Mouse (Mus musculus) cerebellum, adult (tissue): ENCODE data around the gene D2hgdh.
"Not testable (repeated sequence)": the region's sequence is repeated elsewhere in the genome, so short reads cannot be mapped to it uniquely, and the experiment has no call there.

Experiments
- ATAC-seq: cut with Nextera tagmentation; 2 replicates; pipeline ENCODE4 v1.9.2; 2017; ENCODE audit warnings: mild to moderate bottlenecking, moderate library complexity, mixed read lengths; ENCODE audit not compliant: insufficient number of reproducible peaks, low FRiP score, low TSS enrichment

D2hgdh gene

DNA sequence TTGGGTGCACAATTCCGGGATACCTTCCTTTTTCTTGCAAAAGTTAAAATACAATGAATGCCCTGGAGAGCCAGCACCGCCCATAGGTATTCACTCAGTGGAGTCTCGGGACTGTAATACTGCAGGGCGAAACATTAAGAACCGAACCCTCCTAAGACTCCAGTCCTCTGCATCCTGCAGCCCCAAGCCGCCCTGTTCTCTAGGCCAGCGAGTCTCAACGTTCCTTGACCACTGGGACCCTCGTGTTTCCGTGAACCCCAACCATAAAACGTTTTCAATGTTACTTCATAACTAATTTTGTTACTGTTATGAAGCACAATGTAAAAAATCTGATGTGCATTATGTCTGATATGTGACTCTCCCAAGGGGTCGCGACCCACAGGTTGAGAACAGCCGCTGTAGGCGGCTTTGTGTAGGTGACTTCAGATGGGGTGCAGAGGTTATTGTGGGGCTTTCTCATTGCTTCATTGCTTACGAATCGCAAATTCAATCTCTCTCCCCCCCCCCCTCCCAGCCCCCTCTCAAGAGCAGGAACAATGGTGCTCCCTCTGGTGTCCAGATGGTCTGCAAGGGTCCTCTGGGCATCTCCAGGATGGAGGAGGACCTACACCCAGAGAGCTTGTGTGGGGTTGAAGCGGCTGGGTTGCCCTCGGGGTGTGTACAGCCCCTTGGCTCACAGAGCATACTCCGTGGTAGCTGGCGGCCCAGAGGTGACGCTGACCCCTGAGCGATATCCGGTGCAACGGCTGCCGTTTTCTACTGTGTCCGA is 1.2 kb downstream of the D2hgdh start:
- 0 out of 2 replicates have a peak, but pooled peaks have one; percentile 4 for ATAC-seq

DNA sequence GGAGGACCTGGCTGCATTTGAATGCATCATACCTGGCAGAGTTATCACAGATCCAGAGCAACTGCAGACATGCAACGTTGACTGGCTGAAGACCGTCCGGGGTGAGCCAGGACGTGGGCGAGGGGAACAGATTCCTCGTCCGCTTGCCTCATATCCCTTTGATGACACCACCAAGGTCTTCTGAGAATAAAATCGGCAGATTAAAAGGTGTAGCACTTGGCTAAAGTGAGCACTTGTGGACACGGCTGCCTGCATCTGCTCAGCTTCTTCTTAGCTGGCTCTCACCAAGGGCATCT is 1.8 kb downstream of the D2hgdh start:
- ATAC-seq, result no peak

DNA sequence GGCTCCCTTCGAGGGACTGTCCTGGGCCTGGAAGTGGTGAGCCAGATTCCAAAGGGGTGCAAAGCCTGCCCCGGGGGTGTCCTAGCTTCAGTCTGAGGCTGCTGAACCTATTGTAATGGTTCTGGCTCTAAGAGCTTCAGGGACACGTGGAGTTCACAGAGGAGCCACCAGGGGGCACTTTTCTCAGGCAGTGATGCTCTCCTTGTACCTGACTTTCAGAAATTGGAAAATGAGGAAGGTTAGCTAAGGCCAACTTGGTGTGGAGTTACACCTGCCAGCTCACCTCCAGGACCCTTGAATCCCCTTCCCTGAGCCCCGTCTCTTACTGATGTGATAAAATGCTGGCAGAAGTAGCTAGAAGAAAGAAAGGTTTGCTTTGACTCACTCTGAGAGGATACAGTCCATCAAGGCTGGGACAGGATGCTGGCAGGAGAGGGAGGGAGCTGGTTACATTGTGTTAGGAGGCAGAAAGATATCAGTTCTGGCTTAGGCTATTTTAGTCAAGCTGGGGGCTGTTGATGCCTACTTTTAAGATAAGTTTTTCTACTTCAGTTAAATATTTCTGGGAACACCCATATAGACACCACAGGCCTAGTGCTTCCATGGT is 8.1 kb downstream of the D2hgdh start:
- ATAC-seq, result peak; percentile 61

DNA sequence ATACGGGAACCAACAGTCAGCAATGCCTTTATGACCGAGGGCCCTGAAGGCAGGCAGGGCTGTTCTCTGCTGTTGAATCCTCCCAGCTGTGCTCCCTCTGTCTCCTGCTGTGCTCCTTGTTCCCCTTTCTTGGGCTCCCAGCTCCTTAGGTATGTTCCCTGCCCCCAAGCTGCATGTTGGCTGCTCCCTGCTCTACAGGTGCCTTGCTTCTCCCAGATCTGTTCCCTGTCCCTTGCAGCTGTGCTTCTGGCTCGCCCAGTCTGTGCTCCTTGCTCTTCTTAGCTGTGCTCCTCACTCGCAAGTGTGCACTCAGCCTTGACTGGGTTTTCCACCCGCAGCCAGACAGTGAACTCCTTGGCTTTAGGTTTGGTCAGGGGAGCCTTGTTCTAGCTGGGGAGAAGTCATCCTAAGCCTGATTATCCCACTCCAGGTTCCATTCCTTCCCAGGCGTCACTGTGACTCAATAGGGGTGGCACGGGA is 10.0 kb downstream of the D2hgdh start:
- no peak for ATAC-seq

DNA sequence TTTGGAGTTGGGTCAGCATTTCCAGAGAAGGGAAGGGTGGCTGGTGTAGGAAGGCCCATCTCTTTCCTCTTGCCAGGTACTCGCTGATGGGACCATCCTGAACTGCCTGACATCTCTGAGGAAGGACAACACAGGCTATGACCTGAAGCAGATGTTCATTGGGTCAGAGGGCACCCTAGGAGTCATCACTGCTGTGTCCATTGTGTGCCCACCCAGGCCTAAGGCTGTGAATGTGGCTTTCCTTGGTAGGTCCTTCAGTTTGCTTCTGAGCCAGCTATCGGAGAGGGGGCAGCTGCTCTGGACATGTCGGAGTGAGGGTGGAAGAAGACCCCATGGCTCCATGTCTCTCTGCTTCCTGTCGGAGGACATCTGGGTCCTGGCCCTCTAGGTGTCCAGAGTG is 10.5 kb downstream of the D2hgdh start:
- no peak for ATAC-seq

DNA sequence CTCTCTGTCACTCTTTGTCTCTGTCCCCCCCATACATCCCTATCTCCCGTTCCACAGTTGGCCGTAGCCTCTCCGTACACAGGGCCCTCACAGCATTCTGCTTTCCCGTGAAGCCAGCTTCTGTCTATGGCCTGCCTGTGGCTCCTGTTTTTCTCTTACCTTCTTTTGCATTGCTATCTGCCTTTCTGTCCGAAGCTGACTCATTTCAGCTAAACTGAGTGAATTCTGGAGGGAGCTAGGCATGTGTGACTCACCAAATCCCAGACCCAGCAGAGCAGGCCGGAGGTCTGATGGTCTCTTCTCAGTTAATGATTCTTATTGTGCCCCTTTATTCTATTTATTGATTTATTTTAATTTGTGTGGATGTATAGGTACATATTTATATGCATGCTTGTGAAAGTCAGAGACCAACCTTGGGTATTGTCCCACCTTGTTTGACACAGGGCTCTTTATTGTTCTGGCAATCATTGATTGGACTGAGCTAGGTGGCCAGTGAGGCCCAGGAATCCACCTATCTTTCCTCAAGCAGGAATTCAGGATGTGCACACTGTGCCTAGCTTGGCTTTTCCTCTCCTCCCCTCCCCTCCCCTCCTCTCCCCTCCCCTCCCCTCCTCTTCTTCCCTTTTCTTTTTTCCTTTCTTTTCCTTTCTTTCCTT is 11.3 kb downstream of the D2hgdh start:
- ATAC-seq, result no peak

DNA sequence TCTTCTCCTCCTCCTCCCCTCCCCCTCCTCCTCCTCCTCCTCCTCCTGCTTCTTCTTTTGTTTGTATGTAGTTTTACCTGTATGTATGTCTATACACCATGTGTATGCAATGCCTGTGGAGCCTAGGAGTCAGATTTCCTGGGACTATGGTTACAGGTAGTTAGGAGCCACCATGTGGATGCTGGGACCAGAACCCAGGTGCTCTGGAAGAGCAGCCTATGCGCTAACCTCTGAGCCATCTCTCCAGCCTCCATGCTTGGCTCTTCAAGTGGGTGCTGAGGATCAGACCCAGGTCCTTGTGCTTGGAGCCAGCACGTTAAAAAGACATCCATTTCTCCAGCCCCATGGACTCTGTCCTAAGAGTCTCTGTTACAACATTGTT is 11.8 kb downstream of the D2hgdh start:
- no peak for ATAC-seq

DNA sequence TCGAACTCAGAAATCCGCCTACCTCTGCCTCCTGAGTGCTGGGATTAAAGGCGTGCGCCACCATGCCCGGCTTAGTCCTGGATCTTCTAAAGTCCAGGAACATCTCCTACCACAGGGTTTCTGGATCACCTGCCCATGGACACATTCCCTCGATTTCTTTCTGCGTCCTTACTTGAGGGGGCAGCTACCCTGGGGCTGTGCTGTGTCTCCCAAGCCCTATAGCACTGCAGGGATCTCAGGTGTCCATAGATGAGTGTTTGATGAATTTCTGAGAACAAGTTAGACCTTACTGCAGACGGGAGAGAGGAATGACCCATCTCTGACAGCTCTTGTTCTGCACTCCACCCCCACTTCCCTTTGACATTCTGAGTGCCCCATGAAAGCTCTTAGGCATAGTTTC is 12.6 kb downstream of the D2hgdh start:
- no peak for ATAC-seq

DNA sequence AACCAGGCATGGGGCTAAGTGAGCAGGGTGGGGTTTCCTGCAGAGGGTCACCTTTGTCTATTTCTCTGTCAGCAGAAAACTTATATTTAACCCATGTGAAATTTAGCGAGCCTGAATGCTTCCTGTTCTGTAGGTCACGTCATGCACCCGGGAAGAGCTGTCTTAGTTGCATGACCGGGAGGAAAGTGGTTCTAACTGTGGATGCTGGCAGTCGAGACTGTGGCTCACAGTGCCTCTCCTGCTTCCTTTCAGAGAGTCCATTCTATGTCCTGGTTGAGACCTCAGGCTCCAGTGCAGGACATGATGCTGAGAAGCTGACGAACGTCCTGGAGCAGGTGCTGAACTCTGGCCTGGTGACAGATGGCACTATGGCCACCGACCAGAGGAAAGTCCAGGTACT is 13.9 kb downstream of the D2hgdh start:
- ATAC-seq, result peak; percentile 26; the same call in 1 of the 2 replicates

DNA sequence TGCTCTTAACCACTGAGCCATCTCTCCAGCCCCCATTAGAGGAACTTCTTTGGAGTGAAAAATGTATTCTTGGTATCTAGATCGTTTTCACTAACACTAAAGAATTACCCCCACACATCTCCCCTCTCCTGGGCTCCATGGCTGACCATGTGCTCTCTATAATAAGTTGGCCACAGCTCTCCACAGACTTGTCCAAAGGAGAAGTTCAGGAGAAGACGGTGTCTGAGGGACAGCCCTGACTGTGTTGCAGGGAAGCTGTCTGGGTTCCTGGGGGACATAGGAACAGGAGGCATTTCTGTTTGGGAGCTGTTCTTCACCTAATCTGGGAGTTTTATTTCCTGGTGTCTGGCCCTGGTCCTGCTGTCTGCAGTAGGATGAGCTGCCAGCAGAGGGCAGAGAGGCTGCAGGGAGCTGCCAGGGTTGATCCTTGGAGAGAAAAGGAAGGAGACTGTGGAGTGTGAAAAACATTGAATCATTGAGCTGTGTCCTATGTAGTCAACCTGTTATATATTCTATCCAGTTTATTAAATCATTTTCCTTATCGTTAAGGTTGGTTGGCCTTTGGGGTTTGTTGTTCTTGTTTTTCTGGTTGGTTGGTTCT is 21.2 kb downstream of the D2hgdh start:
- ATAC-seq, result peak; percentile 68

DNA sequence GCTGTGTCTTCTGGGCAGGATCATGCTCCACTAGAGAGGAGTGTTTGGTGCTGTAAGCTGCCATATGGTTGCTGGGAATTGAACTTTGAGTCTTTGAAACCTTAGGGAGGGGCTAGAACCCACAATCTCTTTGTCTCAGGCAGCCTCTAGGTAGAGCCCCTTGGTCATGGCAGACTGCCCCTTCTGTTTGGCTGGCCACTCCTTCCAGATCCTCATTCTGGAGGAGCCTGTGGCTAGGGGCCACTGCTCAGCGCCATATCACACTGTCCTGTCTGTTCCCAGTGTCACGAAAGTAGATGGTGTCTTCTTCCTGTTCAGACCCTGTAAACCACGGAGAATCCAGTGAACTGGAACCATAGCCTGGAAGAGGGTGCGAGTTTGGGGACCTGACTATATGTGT is 31.1 kb downstream of the D2hgdh start:
- ATAC-seq, result not testable (repeated sequence)

DNA sequence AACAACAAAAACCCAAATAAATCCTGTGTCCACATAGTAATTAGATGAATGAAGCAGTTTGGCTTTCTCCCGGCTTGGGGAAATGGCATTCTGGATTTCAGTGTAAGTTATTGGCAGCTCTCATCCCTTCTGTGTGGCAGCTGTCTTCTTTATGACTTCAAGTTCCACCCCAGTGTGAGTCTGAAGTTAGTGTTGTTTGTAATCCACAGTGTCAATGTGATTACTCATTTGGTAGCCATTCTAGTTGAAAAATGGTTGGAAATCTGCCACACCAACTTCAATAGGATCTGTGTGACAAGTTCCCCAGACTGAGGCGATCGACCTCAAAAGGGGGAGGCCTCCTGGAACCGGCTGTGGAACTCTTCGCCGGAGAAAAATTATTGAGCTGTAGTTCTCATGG is 32.7 kb downstream of the D2hgdh start:
- no peak for ATAC-seq

DNA sequence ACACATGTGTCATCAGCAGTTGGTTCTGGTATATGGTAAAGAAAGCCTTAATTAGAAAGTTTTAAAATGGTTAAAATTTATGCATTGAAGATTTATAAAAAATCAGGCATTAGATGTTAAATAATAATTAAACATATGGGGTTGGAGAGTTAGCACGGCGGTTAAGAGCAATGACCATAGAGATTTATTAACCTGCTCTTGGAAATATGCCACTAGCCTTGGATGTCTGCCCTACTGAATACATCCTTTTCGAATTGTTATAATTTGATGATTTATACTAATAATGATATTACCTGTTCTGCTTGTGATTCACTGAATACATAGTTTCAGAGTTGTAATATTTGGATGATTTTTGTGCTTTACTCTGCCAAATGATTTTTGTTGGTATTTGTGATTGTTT is 33.3 kb downstream of the D2hgdh start:
- no peak for ATAC-seq

DNA sequence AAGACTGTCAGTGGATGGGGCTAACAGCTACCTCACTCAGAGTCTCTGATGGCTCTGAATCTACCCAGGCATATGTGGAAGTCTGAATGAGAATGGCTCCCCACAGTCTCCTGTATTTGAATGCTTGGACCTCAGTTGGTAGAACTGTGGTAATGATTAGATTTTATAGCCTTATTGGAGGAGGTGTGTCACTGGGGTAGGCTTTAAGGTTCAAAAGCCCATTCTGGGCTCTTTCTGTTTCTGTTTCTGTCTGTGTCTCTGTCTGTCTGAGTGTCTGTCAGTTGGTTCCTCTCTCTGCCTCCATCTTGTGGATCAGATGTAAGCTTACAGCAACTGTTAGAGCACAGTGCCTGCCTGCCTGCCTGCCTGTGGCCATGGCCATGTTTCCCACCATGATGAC is 34.9 kb downstream of the D2hgdh start:
- ATAC-seq, result no peak

DNA sequence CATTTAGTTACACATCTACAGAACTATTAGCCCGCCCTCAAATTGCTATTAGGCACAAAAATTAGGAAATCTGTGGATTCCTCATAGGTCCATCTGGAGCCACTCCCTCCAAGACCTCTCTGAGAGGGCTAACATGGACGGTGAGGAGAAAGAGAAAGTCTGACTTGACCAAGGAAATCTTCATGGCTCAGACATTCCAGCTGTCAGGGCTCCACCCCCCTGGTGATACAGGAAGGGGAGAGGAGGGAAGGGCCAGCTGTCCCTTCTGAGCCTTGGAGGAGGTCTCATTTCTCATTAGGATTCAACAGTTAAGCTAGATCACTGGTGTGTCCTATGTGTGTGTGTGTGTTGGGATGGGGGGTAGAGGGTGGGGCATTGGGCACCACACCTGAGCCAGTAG is 36.3 kb downstream of the D2hgdh start, which contains the start of gene Gal3st2:
Gene Gal3st2, plus strand, starts transcription at position 259 of the 400 bp plus-strand sequence.
- ATAC-seq, result not testable (repeated sequence)

DNA sequence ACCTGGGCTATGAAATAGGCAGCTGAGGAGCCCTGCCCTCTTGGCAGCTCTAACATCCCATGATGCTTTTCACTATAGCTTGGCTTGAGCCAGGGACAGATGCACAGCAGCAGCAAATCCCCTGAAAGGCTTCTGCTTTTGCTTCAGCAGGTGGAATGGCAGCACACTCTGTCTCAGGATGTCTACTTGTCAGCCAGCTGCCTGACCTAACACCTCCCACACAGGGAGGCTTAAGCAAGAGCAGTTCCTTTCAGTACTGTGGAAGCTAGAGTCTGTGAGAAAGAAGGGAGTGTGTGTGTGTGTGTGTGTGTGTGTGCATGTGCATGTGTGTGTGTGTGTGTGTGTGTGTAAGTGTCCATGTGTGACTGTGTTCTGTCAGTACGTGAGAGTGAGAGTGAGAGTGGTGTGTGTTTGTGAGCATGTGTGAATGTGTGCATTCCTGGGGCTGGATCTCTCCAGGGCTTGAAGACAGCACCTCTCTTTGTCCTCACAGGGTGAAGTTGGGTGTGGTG is 46.9 kb downstream of the D2hgdh start:
- ATAC-seq, result not testable (repeated sequence)

DNA sequence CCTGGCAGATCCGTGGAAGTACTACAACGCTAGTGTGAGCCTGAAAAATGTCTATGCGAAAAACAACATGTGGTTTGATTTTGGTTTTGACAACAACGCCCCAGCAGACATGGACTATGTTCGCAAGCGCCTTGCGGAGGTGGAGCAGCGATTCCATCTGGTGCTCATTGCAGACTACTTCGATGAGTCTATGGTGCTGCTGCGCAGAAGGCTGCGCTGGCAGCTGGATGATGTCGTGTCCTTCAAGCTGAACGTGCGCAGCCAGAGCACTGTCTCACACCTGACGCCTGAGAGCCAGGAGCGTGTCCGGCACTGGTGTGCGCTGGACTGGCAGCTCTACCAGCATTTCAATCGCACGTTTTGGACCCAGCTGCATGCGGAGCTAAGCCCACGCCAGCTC is 49.7 kb downstream of the D2hgdh start:
- not testable (repeated sequence) for ATAC-seq

DNA sequence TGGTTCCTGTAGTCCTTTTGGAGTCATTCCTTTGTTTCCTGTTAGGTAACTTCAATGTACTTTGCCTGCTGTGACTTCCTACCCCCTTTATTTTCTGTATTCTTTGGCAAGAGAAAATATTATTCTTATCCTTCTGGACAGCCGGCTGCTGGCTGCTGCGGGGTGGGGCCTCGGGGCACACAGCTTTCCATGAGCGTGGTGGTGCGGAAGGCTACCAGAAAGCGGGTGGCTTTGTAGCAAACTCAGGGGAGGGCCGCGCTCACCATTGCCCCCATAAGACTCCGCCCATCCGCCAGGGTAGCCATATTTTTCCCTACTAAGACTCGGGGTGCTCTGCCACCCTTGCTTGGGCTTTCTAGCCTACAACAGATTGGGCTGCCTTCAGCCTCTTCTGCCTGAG is 57.1 kb downstream of the D2hgdh start:
- ATAC-seq, result not testable (repeated sequence)

DNA sequence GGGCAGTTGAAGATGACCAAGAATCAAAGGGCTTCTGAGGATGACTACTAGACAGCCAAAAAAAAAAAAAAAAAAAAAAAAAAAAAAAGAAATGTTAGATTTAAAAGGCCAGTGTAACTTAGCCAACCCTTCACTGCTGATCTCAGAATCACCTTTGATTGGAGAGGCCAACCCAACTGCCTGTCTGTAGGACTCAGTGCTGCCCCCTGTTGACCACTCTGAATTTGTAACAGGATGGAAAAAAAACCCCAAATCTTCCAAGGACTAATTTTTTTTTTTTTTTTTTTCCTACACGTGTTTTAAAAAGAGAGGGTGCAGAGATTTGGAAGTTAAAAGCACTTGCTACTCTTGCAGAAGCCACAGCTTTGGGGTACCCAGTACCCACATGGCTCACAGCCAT is 66.2 kb downstream of the D2hgdh start:
- not testable (repeated sequence) for ATAC-seq

DNA sequence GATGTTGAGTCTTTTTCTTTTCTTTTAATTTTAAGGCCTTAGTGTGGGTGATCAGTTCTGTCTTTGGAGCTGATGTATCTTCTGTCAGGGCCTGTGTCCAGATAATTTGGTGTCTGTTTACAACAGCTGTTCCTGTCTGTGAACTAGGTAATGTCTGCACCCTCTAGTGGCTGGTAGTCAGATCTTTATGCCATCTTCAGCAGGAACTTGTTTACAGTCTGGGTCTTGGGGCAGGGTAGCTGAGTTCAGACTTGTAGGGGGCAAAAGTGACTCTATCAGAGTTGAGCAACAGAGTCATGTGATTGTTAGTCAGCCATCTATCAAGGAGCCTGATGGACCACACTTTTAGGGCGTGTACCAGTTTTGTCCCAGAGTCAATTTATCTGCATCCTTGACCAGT is 72.7 kb downstream of the D2hgdh start:
- not testable (repeated sequence) for ATAC-seq

DNA sequence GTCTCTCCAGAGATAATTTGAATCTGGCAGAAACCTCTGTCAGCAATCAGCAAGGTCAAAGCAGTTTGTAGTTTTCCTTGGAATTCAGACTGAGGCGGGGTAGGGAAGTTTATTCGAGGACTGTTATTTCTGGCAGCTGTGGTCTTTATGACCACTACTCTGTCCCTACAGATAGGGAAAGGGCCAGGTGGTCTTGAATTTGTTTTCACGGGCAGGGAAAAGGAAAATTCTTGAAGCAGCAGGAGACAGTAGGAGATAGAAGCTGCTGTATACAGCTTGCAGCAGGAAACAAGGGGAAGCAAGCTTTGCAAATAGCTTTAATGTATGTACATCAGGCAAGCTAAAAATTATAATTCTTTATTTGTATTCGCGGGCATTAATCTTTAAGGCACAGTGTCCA is 76.6 kb downstream of the D2hgdh start:
- not testable (repeated sequence) for ATAC-seq
